Mouse (Mus musculus): ENCODE data around the gene Wnt10a. TPM values are rescaled to one million over a fixed set of nuclear protein-coding genes. Genes with fewer than 3 reads are reported as not detected.
A peak's percentile ranks its signal among the peaks of the same experiment; 100 is the strongest.
"Not testable (repeated sequence)": the region's sequence is repeated elsewhere in the genome, so short reads cannot be mapped to it uniquely, and the experiment has no call there.

Wnt10a gene
- polyA plus RNA-seq, 1 experiment from 2014 or later = 6.7 TPM

- not testable (repeated sequence) for H3K4me1 ChIP-seq (ENCODE audit: control insufficient read depth, insufficient read depth, low read length); ATAC-seq (ENCODE audit: low read depth); H3K9ac ChIP-seq (ENCODE audit: low read depth, low read length); DNase-seq (ENCODE audit: low spot score); H3K27me3 ChIP-seq (replicated peaks; ENCODE audit: control insufficient read depth, insufficient read depth, low read length); H3K4me3 ChIP-seq (ENCODE audit: low read depth, low read length); H3K36me3 ChIP-seq (ENCODE audit: control insufficient read depth, insufficient read depth, low read length); H3K27ac ChIP-seq (replicated peaks; ENCODE audit: low read depth, low read length); H3K4me2 ChIP-seq (ENCODE audit: low read depth, low read length); H3K9me3 ChIP-seq (ENCODE audit: control insufficient read depth, low read length)
- WGBS = 85% methylated on average over 6 of the region's 6 CpGs
Observed at GRCm38 (mm10) chr1:74815965-74816364, 24.6 kb downstream of the Wnt10a start.

GRCm38 (mm10) chr1:74816612-74817199 lies 25.4 kb downstream of the Wnt10a start:
- peaks cover 9% of the 10 kb centered on the region for H3K4me1 ChIP-seq (ENCODE audit: control insufficient read depth, insufficient read depth, low read length)
- no peaks in the 10 kb centered on the region; the same call in 1 of the 2 replicates for H3K27me3 ChIP-seq (replicated peaks; ENCODE audit: control insufficient read depth, insufficient read depth, low read length)
- DNase-seq (ENCODE audit: low spot score) (peak; percentile 96), ATAC-seq (ENCODE audit: low read depth) (peak; percentile 90)
- H3K9me3 ChIP-seq (ENCODE audit: control insufficient read depth, low read length) = no peaks in the 10 kb centered on the region
- no peaks in the 10 kb centered on the region for H3K36me3 ChIP-seq (ENCODE audit: control insufficient read depth, insufficient read depth, low read length)
- H3K9ac ChIP-seq (ENCODE audit: low read depth, low read length) = peak overlapping the region; percentile 76
- H3K4me2 ChIP-seq (ENCODE audit: low read depth, low read length) = peak overlapping the region; percentile 79
- WGBS = 5% methylated on average over 33 of the region's 38 CpGs
- peak overlapping the region; percentile 82 for H3K27ac ChIP-seq (replicated peaks; ENCODE audit: low read depth, low read length)
- peak overlapping the region; percentile 63 for H3K4me3 ChIP-seq (ENCODE audit: low read depth, low read length)

- Histone ChIP-seq H3K9me3 (ENCODE audit: control insufficient read depth, low read length) (no peaks in the 10 kb centered on the region), H3K4me1 (ENCODE audit: control insufficient read depth, insufficient read depth, low read length) (peaks cover 9% of the 10 kb centered on the region), H3K27me3 (replicated peaks; ENCODE audit: control insufficient read depth, insufficient read depth, low read length) (no peaks in the 10 kb centered on the region; the same call in 1 of the 2 replicates), H3K4me2 (ENCODE audit: low read depth, low read length) (peak overlapping the region; percentile 79), H3K36me3 (ENCODE audit: control insufficient read depth, insufficient read depth, low read length) (no peaks in the 10 kb centered on the region), H3K4me3 (ENCODE audit: low read depth, low read length) (peak overlapping the region; percentile 63), H3K9ac (ENCODE audit: low read depth, low read length) (peak overlapping the region; percentile 76), H3K27ac (replicated peaks; ENCODE audit: low read depth, low read length) (peak overlapping the region; percentile 82)
- ATAC-seq (ENCODE audit: low read depth) (peak; percentile 17; the same call in 1 of the 2 replicates), DNase-seq (ENCODE audit: low spot score) (no peak)
- WGBS = 12% methylated on average over 14 of the region's 14 CpGs
Observed at GRCm38 (mm10) chr1:74817219-74817618, 25.9 kb downstream of the Wnt10a start.

- Histone ChIP-seq H3K9ac (ENCODE audit: low read depth, low read length) (no peak overlapping the region), H3K27me3 (replicated peaks; ENCODE audit: control insufficient read depth, insufficient read depth, low read length) (no peaks in the 10 kb centered on the region), H3K4me3 (ENCODE audit: low read depth, low read length) (no peak overlapping the region), H3K4me1 (ENCODE audit: control insufficient read depth, insufficient read depth, low read length) (peaks cover 9% of the 10 kb centered on the region), H3K27ac (replicated peaks; ENCODE audit: low read depth, low read length) (no peak overlapping the region), H3K36me3 (ENCODE audit: control insufficient read depth, insufficient read depth, low read length) (no peaks in the 10 kb centered on the region), H3K4me2 (ENCODE audit: low read depth, low read length) (no peak overlapping the region), H3K9me3 (ENCODE audit: control insufficient read depth, low read length) (no peaks in the 10 kb centered on the region)
- ATAC-seq (ENCODE audit: low read depth) (no peak), DNase-seq (ENCODE audit: low spot score) (no peak)
- WGBS = 96% methylated on average over 1 of the region's 1 CpGs
Observed at GRCm38 (mm10) chr1:74818509-74818908, 27.2 kb downstream of the Wnt10a start.

GRCm38 (mm10) chr1:74823598-74823997 lies 32.3 kb downstream of the Wnt10a start:
- H3K27ac ChIP-seq (replicated peaks; ENCODE audit: low read depth, low read length); H3K36me3 ChIP-seq (ENCODE audit: control insufficient read depth, insufficient read depth, low read length); H3K4me2 ChIP-seq (ENCODE audit: low read depth, low read length); H3K9me3 ChIP-seq (ENCODE audit: control insufficient read depth, low read length); ATAC-seq (ENCODE audit: low read depth); DNase-seq (ENCODE audit: low spot score); H3K9ac ChIP-seq (ENCODE audit: low read depth, low read length); H3K4me3 ChIP-seq (ENCODE audit: low read depth, low read length); H3K27me3 ChIP-seq (replicated peaks; ENCODE audit: control insufficient read depth, insufficient read depth, low read length); H3K4me1 ChIP-seq (ENCODE audit: control insufficient read depth, insufficient read depth, low read length): not testable (repeated sequence)
- 92% methylated on average over 4 of the region's 4 CpGs for WGBS

GRCm38 (mm10) chr1:74824518-74825302 lies 33.4 kb downstream of the Wnt10a start:
- H3K27ac ChIP-seq (replicated peaks; ENCODE audit: low read depth, low read length) = no peak overlapping the region; the same call in 1 of the 2 replicates
- no peak overlapping the region for H3K4me3 ChIP-seq (ENCODE audit: low read depth, low read length)
- H3K9me3 ChIP-seq (ENCODE audit: control insufficient read depth, low read length) = no peaks in the 10 kb centered on the region
- ATAC-seq (ENCODE audit: low read depth) = no peak
- H3K4me2 ChIP-seq (ENCODE audit: low read depth, low read length) = no peak overlapping the region
- 0 out of 2 replicates have a peak overlapping the region, but pooled peaks have one; percentile 5 for H3K9ac ChIP-seq (ENCODE audit: low read depth, low read length)
- H3K4me1 ChIP-seq (ENCODE audit: control insufficient read depth, insufficient read depth, low read length) = no peaks in the 10 kb centered on the region
- 17% methylated on average over 14 of the region's 14 CpGs for WGBS
- no peaks in the 10 kb centered on the region for H3K27me3 ChIP-seq (replicated peaks; ENCODE audit: control insufficient read depth, insufficient read depth, low read length)
- peak; percentile 57 for DNase-seq (ENCODE audit: low spot score)
- no peaks in the 10 kb centered on the region for H3K36me3 ChIP-seq (ENCODE audit: control insufficient read depth, insufficient read depth, low read length)

- no peaks in the 10 kb centered on the region for H3K9me3 ChIP-seq (ENCODE audit: control insufficient read depth, low read length)
- no peak overlapping the region for H3K27ac ChIP-seq (replicated peaks; ENCODE audit: low read depth, low read length)
- H3K4me1 ChIP-seq (ENCODE audit: control insufficient read depth, insufficient read depth, low read length) = no peaks in the 10 kb centered on the region
- no peak overlapping the region for H3K4me3 ChIP-seq (ENCODE audit: low read depth, low read length)
- H3K27me3 ChIP-seq (replicated peaks; ENCODE audit: control insufficient read depth, insufficient read depth, low read length) = no peaks in the 10 kb centered on the region
- no peaks in the 10 kb centered on the region for H3K36me3 ChIP-seq (ENCODE audit: control insufficient read depth, insufficient read depth, low read length)
- WGBS = 76% methylated on average over 9 of the region's 9 CpGs
- no peak for DNase-seq (ENCODE audit: low spot score)
- no peak for ATAC-seq (ENCODE audit: low read depth)
- no peak overlapping the region for H3K4me2 ChIP-seq (ENCODE audit: low read depth, low read length)
- no peak overlapping the region for H3K9ac ChIP-seq (ENCODE audit: low read depth, low read length)
Observed at GRCm38 (mm10) chr1:74830061-74830460, 38.7 kb downstream of the Wnt10a start.

GRCm38 (mm10) chr1:74833255-74833654 lies 41.9 kb downstream of the Wnt10a start:
- 79% methylated on average over 3 of the region's 3 CpGs for WGBS
- no peak for DNase-seq (ENCODE audit: low spot score)

More at GRCm38 (mm10) chr1:74833255-74833654, 41.9 kb downstream of the Wnt10a start:
- Histone ChIP-seq H3K27ac (replicated peaks; ENCODE audit: low read depth, low read length) (no peak overlapping the region), H3K9me3 (ENCODE audit: control insufficient read depth, low read length) (no peaks in the 10 kb centered on the region), H3K4me3 (ENCODE audit: low read depth, low read length) (no peak overlapping the region), H3K4me2 (ENCODE audit: low read depth, low read length) (no peak overlapping the region), H3K27me3 (replicated peaks; ENCODE audit: control insufficient read depth, insufficient read depth, low read length) (no peaks in the 10 kb centered on the region), H3K4me1 (ENCODE audit: control insufficient read depth, insufficient read depth, low read length) (no peaks in the 10 kb centered on the region), H3K9ac (ENCODE audit: low read depth, low read length) (no peak overlapping the region), H3K36me3 (ENCODE audit: control insufficient read depth, insufficient read depth, low read length) (no peaks in the 10 kb centered on the region)
- no peak for ATAC-seq (ENCODE audit: low read depth)

Measured in embryonic facial prominence, embryonic 14.5 days (tissue).